Mouse (Mus musculus) thymus, adult 2 months (tissue): ENCODE measurements around the gene Mfsd11. TPM values are rescaled to one million over a fixed set of nuclear protein-coding genes. Genes with fewer than 3 reads are reported as not detected.

Experiments
- DNase-seq: peaks from one replicate; pipeline ENCODE4 v3.0.0; 2021
- H3K27ac ChIP-seq: fragments of 200-500 bp; 2 replicates; pipeline ENCODE4 v1.5.1; 2012; ENCODE audit warnings: low read length, control low read depth; ENCODE audit not compliant: control insufficient read depth, insufficient read depth
- H3K27me3 ChIP-seq: fragments of 200-500 bp; 2 replicates; pipeline ENCODE4 v1.6.1; 2012; ENCODE audit warnings: mild to moderate bottlenecking, low read length, moderate library complexity, mixed read lengths; ENCODE audit not compliant: control insufficient read depth, insufficient read depth
- H3K36me3 ChIP-seq: fragments of 200-500 bp; 2 replicates; pipeline ENCODE4 v1.6.1; 2012; ENCODE audit warnings: mild to moderate bottlenecking, low read length, moderate library complexity; ENCODE audit not compliant: control insufficient read depth, insufficient read depth
- H3K4me1 ChIP-seq: fragments of 200-500 bp; replicated peaks from 2 replicates; pipeline ENCODE4 v1.6.1; 2012; ENCODE audit warnings: low read length; ENCODE audit not compliant: control insufficient read depth, insufficient read depth
- H3K4me3 ChIP-seq: fragments of 200-500 bp; 2 replicates; pipeline ENCODE4 v1.5.1; 2012; ENCODE audit warnings: mild to moderate bottlenecking, low read length, control low read depth, moderate library complexity; ENCODE audit not compliant: control insufficient read depth, insufficient read depth
- CTCF ChIP-seq: fragments of 200-500 bp; IDR thresholded peaks from 2 replicates; pipeline ENCODE4 v1.5.1; 2012; ENCODE audit warnings: mild to moderate bottlenecking, control low read depth, low read length, moderate library complexity, borderline replicate concordance; ENCODE audit not compliant: control insufficient read depth, poor library complexity, insufficient read depth; ENCODE audit errors: extremely low read depth
- POLR2A ChIP-seq: fragments of 200-500 bp; IDR thresholded peaks from 2 replicates; pipeline ENCODE4 v1.6.1; 2012; ENCODE audit warnings: mild to moderate bottlenecking, low read length, control low read depth, moderate library complexity; ENCODE audit not compliant: control insufficient read depth, poor library complexity, insufficient read depth; ENCODE audit errors: extremely low read depth
- WGBS: fragments of 180-500 bp; shearing (Covaris S2); methylation state at CpG from one replicate; pipeline ENCODE4 v1.1.7; 2018; 5-methylcytosine and 5-hydroxymethylcytosine counted together
- polyA plus RNA-seq: library from polyadenylated mRNA; depleted of rRNA; stranded (reverse); fragments of >200 nt; gene quantifications from 2 replicates; pipeline ENCODE4 v1.2.3, GENCODE M21; 2012

The Mfsd11 gene
- polyA plus RNA-seq, 1 experiment, result 32.9 TPM

GRCm38 (mm10) chr11:116880839-116881238 lies 28.6 kb downstream of the Mfsd11 start:
- Histone ChIP-seq H3K4me3 (no peak overlapping the region), H3K27ac (no peak overlapping the region), H3K4me1 (peaks cover 3% of the 10 kb centered on the region; the same call in 1 of the 2 replicates), H3K27me3 (no peaks in the 10 kb centered on the region), H3K36me3 (no peaks in the 10 kb centered on the region)
- DNase-seq, result no peak
- 93% methylated on average over 7 of the region's 7 CpGs for WGBS
- TF ChIP-seq CTCF (no peak), POLR2A (no peak)

- peaks cover 8% of the 10 kb centered on the region; the same call in 1 of the 2 replicates for H3K4me1 ChIP-seq
- H3K27me3 ChIP-seq, result no peaks in the 10 kb centered on the region
- TF ChIP-seq CTCF, result no peak
- TF ChIP-seq POLR2A, result no peak
- DNase-seq, result no peak
- H3K36me3 ChIP-seq, result no peaks in the 10 kb centered on the region
- H3K4me3 ChIP-seq, result no peak overlapping the region
- WGBS, result 96% methylated on average over 5 of the region's 5 CpGs
- no peak overlapping the region for H3K27ac ChIP-seq
Observed at GRCm38 (mm10) chr11:116881440-116881839, 29.2 kb downstream of the Mfsd11 start.

- DNase-seq, result no peak
- TF ChIP-seq POLR2A, result no peak
- no peak for TF ChIP-seq CTCF
Observed at GRCm38 (mm10) chr11:116882446-116882845, 30.2 kb downstream of the Mfsd11 start.

DNA sequence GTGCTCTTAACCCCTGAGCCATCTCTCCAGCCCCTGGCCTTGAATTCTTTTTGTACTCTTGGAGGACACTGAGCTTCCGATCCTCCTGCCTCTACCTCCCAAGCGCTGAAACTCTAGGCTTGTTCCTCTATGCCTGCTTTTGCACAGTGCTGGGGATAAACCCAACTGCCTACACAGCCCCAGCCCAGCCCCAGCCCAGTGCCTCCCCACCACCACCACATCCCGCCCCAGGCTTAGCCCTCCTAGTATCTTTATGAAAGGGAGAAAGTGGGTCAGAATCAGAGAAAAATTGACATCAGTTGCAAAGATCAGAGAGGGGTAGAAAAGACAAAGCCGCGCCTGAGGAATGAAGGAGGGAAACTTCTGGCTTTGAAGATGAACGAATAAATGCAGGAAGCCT lies 31.8 kb downstream of the Mfsd11 start:
- TF ChIP-seq CTCF, result no peak
- TF ChIP-seq POLR2A, result no peak
- Histone ChIP-seq H3K27me3 (no peaks in the 10 kb centered on the region), H3K4me3 (no peak overlapping the region), H3K36me3 (no peaks in the 10 kb centered on the region), H3K27ac (no peak overlapping the region), H3K4me1 (peaks cover 23% of the 10 kb centered on the region)
- no peak for DNase-seq
- WGBS, result 71% methylated on average over 6 of the region's 6 CpGs

More at GRCm38 (mm10) chr11:116882446-116882845, 30.2 kb downstream of the Mfsd11 start:
- WGBS, result 98% methylated on average over 10 of the region's 10 CpGs
- Histone ChIP-seq H3K4me3 (no peak overlapping the region), H3K4me1 (peaks cover 18% of the 10 kb centered on the region), H3K27me3 (no peaks in the 10 kb centered on the region), H3K27ac (no peak overlapping the region), H3K36me3 (no peaks in the 10 kb centered on the region)

DNA sequence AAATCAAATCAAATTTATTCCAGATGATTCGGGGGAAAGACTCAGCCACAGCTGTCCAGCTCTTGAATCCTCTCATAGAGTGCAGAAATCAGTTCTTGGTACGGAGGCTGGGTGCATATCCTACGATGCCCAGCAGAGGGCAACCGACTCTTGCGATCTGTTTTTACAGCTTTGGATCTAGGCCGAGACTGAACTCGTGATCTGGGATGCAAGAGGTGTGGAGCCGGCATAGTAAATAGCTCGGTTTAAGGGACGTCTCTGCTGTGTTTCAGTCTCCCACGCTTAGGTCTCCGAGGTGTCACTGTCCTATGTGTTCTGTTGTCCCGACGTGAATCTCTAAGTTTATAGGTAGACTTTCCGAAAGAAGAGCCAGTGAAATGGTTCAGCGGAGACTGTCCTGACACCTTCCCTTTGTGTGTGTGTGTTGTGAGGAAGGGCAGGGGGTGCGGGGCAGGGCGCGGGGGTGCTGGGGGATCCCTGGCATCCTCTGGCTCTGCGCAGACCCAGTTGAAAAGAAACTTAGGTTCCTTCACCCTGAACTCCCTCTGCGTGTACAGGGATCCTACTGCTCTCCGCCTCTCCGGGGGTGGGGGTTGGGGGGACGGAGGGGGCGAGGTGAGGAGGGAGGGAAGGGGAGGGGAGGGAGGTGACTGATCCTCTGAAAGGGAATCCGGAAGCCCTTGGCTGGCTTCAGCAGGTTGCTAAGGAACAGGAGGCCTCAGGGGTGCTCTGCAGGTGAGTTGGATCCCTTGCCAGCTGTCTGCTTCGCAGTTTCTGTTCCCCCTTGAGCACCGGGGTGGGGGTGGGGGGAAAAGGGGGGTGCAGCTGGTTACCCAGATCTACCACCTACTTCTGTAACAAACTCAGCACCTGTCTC lies 33.3 kb downstream of the Mfsd11 start:
- TF ChIP-seq CTCF (peak; percentile 78; the same call in 1 of the 2 replicates), POLR2A (no peak)
- Histone ChIP-seq H3K27ac (peak overlapping the region; percentile 88), H3K27me3 (no peaks in the 10 kb centered on the region), H3K36me3 (no peaks in the 10 kb centered on the region), H3K4me3 (peak overlapping the region; percentile 33; the same call in 1 of the 2 replicates), H3K4me1 (peaks cover 29% of the 10 kb centered on the region)
- 6% methylated on average over 28 of the region's 28 CpGs for WGBS
- peak; percentile 76 for DNase-seq

DNA sequence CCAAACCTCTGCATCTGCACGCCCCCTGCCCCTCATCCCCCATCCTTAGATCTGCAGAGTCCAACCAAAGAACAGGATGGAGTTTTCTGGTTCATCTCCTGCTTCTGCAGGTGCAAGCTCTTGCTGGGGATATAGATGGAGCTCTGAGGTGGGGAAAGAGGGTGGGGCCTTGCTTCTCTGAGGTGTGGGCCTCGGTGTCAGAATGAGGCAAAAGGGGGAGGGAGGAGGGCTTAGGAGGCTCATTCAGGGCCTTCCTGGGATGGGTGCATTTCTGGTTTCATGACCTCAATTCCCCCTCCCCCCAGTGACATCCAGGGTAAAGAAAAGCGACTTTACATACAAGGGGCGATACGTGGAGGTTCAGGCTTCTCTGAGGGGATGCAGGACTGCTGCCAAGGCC lies 34.9 kb downstream of the Mfsd11 start:
- DNase-seq, result peak; percentile 27
- Histone ChIP-seq H3K36me3 (no peaks in the 10 kb centered on the region), H3K4me3 (no peak overlapping the region), H3K27me3 (no peaks in the 10 kb centered on the region), H3K4me1 (peaks cover 29% of the 10 kb centered on the region), H3K27ac (peak overlapping the region; percentile 84)
- TF ChIP-seq CTCF (no peak), POLR2A (no peak)
- WGBS, result 59% methylated on average over 5 of the region's 5 CpGs
